Mouse (Mus musculus): Measurements from ENCODE around the gene Lurap1. TPM values are rescaled to one million over a fixed set of nuclear protein-coding genes. Genes with fewer than 3 reads are reported as not detected.

Gene Lurap1
- polyA plus RNA-seq, 1 experiment from 2014 or later, result 1.8 TPM

DNA sequence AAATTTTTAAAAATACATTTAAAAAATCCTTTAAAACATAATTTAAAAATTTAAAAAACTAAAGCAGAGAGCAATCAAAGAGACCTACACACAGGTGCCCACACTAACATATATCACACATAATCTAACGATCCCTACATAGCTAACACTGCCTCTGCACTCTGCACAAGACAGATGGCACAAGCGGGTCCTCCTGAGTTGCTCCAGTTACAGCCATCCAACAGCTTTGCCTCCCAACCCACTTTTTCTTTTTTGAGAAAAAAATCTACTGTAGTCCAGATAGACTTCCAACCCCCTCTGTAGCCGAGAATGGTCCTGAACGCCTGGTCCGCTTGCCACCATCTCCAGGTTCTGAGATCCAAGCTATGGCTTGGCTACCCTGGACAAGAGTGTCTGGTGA lies 45.9 kb downstream of the Lurap1 start:
- Histone ChIP-seq H3K4me2 (ENCODE audit: low read length) (no peak overlapping the region), H3K27me3 (ENCODE audit: control insufficient read depth, insufficient read depth, low read length) (no peaks in the 10 kb centered on the region), H3K27ac (replicated peaks; ENCODE audit: low read depth, low read length) (no peak overlapping the region), H3K9ac (replicated peaks; ENCODE audit: low read length) (no peak overlapping the region), H3K36me3 (ENCODE audit: control insufficient read depth, insufficient read depth, low read length) (peaks cover 13% of the 10 kb centered on the region; the same call in 1 of the 2 replicates), H3K9me3 (ENCODE audit: control insufficient read depth, low read length) (no peaks in the 10 kb centered on the region), H3K4me3 (replicated peaks; ENCODE audit: low read depth, low read length) (no peak overlapping the region), H3K4me1 (ENCODE audit: control insufficient read depth, insufficient read depth, low read length) (no peaks in the 10 kb centered on the region)
- ATAC-seq (ENCODE audit: low FRiP score, low TSS enrichment), result no peak
- DNase-seq, result no peak
- 92% methylated on average over 5 of the region's 5 CpGs for WGBS

DNA sequence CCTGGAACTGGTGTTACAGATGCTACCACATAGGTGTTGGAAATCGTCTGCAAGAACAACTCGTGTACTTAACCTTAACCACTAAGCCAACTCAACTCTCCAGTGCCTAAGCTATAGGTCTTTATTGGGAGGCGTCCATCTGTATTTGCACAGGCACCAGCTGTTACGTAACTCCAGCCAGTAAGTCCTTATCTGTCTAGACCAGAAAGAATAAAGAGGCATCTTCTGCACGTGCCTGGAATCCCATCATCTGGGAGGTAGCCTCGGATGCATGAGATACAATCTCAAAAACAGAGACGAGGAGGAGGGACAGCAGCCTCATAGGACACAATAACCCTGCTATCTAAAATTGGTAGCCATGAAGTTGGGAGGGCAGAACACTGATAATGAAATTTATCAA lies 50.2 kb downstream of the Lurap1 start:
- Histone ChIP-seq H3K9ac (replicated peaks; ENCODE audit: low read length) (no peak overlapping the region), H3K4me2 (ENCODE audit: low read length) (no peak overlapping the region), H3K27me3 (ENCODE audit: control insufficient read depth, insufficient read depth, low read length) (no peaks in the 10 kb centered on the region), H3K9me3 (ENCODE audit: control insufficient read depth, low read length) (no peaks in the 10 kb centered on the region), H3K4me1 (ENCODE audit: control insufficient read depth, insufficient read depth, low read length) (no peaks in the 10 kb centered on the region), H3K27ac (replicated peaks; ENCODE audit: low read depth, low read length) (no peak overlapping the region), H3K36me3 (ENCODE audit: control insufficient read depth, insufficient read depth, low read length) (peaks cover 44% of the 10 kb centered on the region), H3K4me3 (replicated peaks; ENCODE audit: low read depth, low read length) (no peak overlapping the region)
- 87% methylated on average over 7 of the region's 7 CpGs for WGBS
- ATAC-seq (ENCODE audit: low FRiP score, low TSS enrichment), result no peak
- no peak for DNase-seq

DNA sequence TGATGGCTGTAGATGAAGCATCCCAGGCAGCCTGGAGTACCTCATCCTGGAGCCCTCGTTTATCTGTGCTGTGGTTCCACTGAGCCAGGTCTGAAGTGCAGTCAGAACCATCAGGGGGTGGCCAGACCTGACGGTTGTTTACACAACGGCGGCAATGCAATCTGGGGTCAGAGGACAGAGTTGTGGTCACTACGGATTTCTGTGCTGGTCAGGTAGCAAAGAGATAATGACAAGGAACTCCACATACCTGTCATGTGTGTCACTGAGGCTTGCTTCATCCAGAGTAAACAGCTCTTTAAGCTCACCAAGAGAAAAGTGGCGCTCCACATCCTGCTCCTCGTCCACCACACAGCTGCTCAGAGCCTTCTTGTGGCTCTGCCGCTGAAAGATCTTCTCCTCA lies 53.9 kb downstream of the Lurap1 start:
- ATAC-seq (ENCODE audit: low FRiP score, low TSS enrichment) (no peak), DNase-seq (no peak)
- peaks cover 72% of the 10 kb centered on the region for H3K36me3 ChIP-seq (ENCODE audit: control insufficient read depth, insufficient read depth, low read length)
- no peaks in the 10 kb centered on the region for H3K4me1 ChIP-seq (ENCODE audit: control insufficient read depth, insufficient read depth, low read length)
- no peak overlapping the region for H3K4me3 ChIP-seq (replicated peaks; ENCODE audit: low read depth, low read length)
- no peak overlapping the region for H3K9ac ChIP-seq (replicated peaks; ENCODE audit: low read length)
- H3K9me3 ChIP-seq (ENCODE audit: control insufficient read depth, low read length), result no peaks in the 10 kb centered on the region
- H3K27ac ChIP-seq (replicated peaks; ENCODE audit: low read depth, low read length), result no peak overlapping the region
- H3K27me3 ChIP-seq (ENCODE audit: control insufficient read depth, insufficient read depth, low read length), result no peaks in the 10 kb centered on the region
- WGBS, result 92% methylated on average over 8 of the region's 8 CpGs
- no peak overlapping the region for H3K4me2 ChIP-seq (ENCODE audit: low read length)

DNA sequence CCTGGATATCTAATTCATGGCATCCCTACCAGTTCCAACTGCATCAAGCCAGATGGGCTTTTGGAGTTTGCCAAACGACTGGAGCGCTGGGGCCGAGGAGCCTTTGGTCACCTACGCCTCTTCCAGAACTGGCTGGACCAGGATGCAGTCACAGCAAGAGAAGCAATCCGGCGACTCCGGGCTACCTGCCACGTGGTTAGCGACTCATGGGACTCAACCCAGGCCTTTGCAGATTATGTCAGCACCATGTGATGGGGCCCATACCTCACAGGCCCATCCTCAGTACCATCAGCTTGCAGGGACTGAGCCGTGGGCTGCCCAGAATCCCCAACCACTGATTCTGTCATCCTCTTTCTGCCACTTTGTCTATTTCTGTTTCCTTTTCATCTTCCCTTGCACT lies 54.8 kb downstream of the Lurap1 start:
- Histone ChIP-seq H3K9ac (replicated peaks; ENCODE audit: low read length) (no peak overlapping the region), H3K9me3 (ENCODE audit: control insufficient read depth, low read length) (no peaks in the 10 kb centered on the region), H3K4me3 (replicated peaks; ENCODE audit: low read depth, low read length) (no peak overlapping the region), H3K4me1 (ENCODE audit: control insufficient read depth, insufficient read depth, low read length) (no peaks in the 10 kb centered on the region), H3K36me3 (ENCODE audit: control insufficient read depth, insufficient read depth, low read length) (peaks cover 80% of the 10 kb centered on the region), H3K27ac (replicated peaks; ENCODE audit: low read depth, low read length) (no peak overlapping the region), H3K4me2 (ENCODE audit: low read length) (no peak overlapping the region), H3K27me3 (ENCODE audit: control insufficient read depth, insufficient read depth, low read length) (no peaks in the 10 kb centered on the region)
- 95% methylated on average over 10 of the region's 10 CpGs for WGBS
- DNase-seq (no peak), ATAC-seq (ENCODE audit: low FRiP score, low TSS enrichment) (no peak)

DNA sequence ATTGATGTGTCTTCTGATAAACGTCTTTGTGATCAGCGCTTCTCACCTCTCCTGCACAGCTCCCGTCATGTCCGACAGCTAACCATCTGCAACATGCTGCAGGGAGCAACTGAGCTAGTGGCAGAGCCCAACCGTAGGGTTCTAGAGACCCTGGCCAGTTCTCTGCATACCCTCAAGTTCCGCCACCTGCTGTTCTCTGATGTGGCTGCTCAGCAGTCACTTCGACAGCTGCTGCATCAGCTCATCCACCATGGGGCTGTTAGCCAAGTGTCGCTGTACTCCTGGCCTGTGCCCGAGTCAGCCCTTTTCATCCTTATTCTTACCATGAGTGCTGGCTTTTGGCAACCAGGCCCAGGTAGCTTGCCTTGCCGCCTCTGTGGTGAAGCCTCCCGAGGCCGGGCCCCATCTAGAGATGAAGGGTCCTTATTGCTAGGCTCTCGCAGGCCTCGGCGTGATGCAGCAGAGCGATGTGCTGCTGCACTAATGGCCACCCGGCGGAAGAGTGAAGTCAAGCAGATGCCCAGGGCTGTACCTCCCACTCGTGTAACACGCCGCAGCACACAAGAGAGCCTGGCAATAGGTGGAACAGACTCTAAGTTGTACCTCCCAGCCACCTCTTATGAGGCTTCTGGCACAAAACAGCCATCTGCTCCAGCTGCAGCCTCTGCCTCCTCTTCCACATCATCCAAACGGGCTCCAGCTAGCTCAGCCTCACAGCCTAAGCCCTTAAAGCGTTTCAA lies 62.5 kb downstream of the Lurap1 start:
- Histone ChIP-seq H3K9ac (replicated peaks; ENCODE audit: low read length) (no peak overlapping the region), H3K4me1 (ENCODE audit: control insufficient read depth, insufficient read depth, low read length) (no peaks in the 10 kb centered on the region), H3K27me3 (ENCODE audit: control insufficient read depth, insufficient read depth, low read length) (no peaks in the 10 kb centered on the region), H3K36me3 (ENCODE audit: control insufficient read depth, insufficient read depth, low read length) (peaks cover 84% of the 10 kb centered on the region), H3K27ac (replicated peaks; ENCODE audit: low read depth, low read length) (no peak overlapping the region), H3K4me2 (ENCODE audit: low read length) (no peak overlapping the region), H3K9me3 (ENCODE audit: control insufficient read depth, low read length) (no peaks in the 10 kb centered on the region), H3K4me3 (replicated peaks; ENCODE audit: low read depth, low read length) (no peak overlapping the region)
- 89% methylated on average over 23 of the region's 23 CpGs for WGBS
- DNase-seq (no peak), ATAC-seq (ENCODE audit: low FRiP score, low TSS enrichment) (no peak)

Other genes starting within 250 kb of the Lurap1 start
- 8.2 and 8.5 TPM in 2 replicates for gene Dmbx1, start 211.4 kb downstream of the Lurap1 start, polyA plus RNA-seq (2014; fragmentation: Nextera tagmentation; extraction: Ambion mirVana)
- 15.5 and 17.5 TPM in 2 replicates for gene Faah, start 133.4 kb downstream of the Lurap1 start, polyA plus RNA-seq (2014; fragmentation: Nextera tagmentation; extraction: Ambion mirVana)
- gene Nsun4, start 97.5 kb downstream of the Lurap1 start, polyA plus RNA-seq (2014; fragmentation: Nextera tagmentation; extraction: Ambion mirVana), result 11.5 and 13.6 TPM in 2 replicates
- gene Uqcrh, start 76.3 kb downstream of the Lurap1 start, polyA plus RNA-seq (2014; fragmentation: Nextera tagmentation; extraction: Ambion mirVana), result 405 and 483 TPM in 2 replicates
- gene Lrrc41, start 76.1 kb downstream of the Lurap1 start, polyA plus RNA-seq (2014; fragmentation: Nextera tagmentation; extraction: Ambion mirVana), result 72.6 and 75.2 TPM in 2 replicates
- 5.3 and 10.5 TPM in 2 replicates for gene Rad54l, start 27.6 kb downstream of the Lurap1 start, polyA plus RNA-seq (2014; fragmentation: Nextera tagmentation; extraction: Ambion mirVana)
- 55.0 and 66.4 TPM in 2 replicates for gene Pomgnt1, start 27.5 kb downstream of the Lurap1 start, polyA plus RNA-seq (2014; fragmentation: Nextera tagmentation; extraction: Ambion mirVana)
- 0.11 and 0.18 TPM in 2 replicates for gene Tspan1, start 16.3 kb upstream of the Lurap1 start, polyA plus RNA-seq (2014; fragmentation: Nextera tagmentation; extraction: Ambion mirVana)
- gene 1700042G07Rik, start 22.0 kb upstream of the Lurap1 start, polyA plus RNA-seq (2014; fragmentation: Nextera tagmentation; extraction: Ambion mirVana), result not detected in 2 replicates
- gene Gm49337, start 22.0 kb upstream of the Lurap1 start, polyA plus RNA-seq (2014; fragmentation: Nextera tagmentation; extraction: Ambion mirVana), result not detected in 2 replicates
- gene Pik3r3, start 70.3 kb upstream of the Lurap1 start, polyA plus RNA-seq (2014; fragmentation: Nextera tagmentation; extraction: Ambion mirVana), result 86.4 and 115 TPM in 2 replicates

All from midbrain, embryonic 14.5 days (tissue).